Mouse (Mus musculus): Measurements from ENCODE around the gene Galnt10.
"Not testable (repeated sequence)": the region's sequence is repeated elsewhere in the genome, so short reads cannot be mapped to it uniquely, and the experiment has no call there.

DNA sequence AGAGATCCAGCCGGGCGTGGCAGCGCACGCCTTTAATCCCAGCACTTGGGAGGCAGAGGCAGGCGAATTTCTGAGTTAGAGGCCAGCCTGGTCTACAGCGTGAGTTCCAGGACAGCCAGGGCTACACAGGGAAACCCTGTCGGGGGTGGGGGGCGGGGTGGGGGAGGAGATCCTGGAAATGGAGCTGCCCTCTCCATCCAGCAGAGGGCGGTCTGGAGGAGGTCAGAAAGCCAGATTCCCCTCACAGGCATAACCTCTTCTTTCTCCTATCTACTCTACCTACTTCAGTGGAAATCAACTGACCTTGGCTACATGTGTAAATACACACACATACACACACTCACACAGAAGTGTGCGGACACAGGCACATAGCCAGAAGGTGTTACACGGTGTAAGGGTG, 180.0 kb downstream of the Galnt10 start:
- TF ChIP-seq CTCF (conservative IDR thresholded peaks at IDR 0.05 in 1 of 2, IDR thresholded peaks at IDR 0.05 in 1 of 2; ENCODE audit: low read depth in 2 of 2, low read length in 2 of 2) = peak in 1 of 2 experiments; percentile 60; a peak in 3 of 4 replicates
- TF ChIP-seq UBTF (IDR thresholded peaks at IDR 0.05; ENCODE audit: low read depth, low read length); ETS1 (conservative IDR thresholded peaks at IDR 0.05; ENCODE audit: low read depth, low read length); E2F4 (IDR thresholded peaks at IDR 0.05; ENCODE audit: insufficient replicate concordance, low read depth, low read length); NELFE (IDR thresholded peaks at IDR 0.05; ENCODE audit: low read depth, low read length); MAX (IDR thresholded peaks at IDR 0.05; ENCODE audit: low read length); EP300 (IDR thresholded peaks at IDR 0.05; ENCODE audit: low read length); ZKSCAN1 (IDR thresholded peaks at IDR 0.05; ENCODE audit: borderline replicate concordance, low read depth, low read length); GABPA (IDR thresholded peaks at IDR 0.05; ENCODE audit: insufficient replicate concordance, low read depth, low read length); TCF12 (IDR thresholded peaks at IDR 0.05; ENCODE audit: low read depth, low read length); MAFK (IDR thresholded peaks at IDR 0.05; ENCODE audit: insufficient replicate concordance, low read length): not testable (repeated sequence)
